Comparison of ENCODE assay signal across 13 mouse cellular contexts in the genomic region with DNA sequence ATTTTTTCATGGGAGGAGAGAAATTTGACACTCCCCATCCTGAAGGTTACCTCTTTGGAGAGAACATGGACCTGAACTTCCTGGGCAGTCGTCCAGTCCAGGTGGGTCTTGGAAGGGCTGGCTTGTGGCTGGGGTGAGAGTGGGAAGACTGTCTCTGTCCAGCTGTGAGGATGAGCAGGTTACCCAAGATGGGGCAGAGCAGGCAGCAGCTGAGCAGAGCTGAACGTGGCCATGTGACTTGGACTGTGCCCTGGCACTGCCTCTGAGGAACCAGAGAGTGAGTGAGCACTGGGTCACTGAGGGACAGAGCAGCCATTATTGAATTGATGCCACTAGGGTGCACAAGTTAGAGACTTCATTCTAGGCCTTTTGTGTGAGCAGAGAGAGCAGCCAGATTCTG. TPM values are rescaled to one million over a fixed set of nuclear protein-coding genes. Genes with fewer than 3 reads are reported as not detected.
DNase-seq lines count a peak whose midpoint lies in the region; ATAC-seq and TF ChIP-seq lines count a peak whose summit lies in the region.
"Had no signal": no experiment of that assay in that cellular context is flagged by ENCODE, and none has a peak within 500 bp of the region (broad histone marks: within the 10 kb centered on the region; RNA-seq: fewer than 3 reads in every experiment).

No protein-coding gene starts in this region.

- no peak overlapping the region for H3K9ac ChIP-seq in lung, postnatal 0 days (replicated peaks; ENCODE audit: low read depth)
- H3K9ac ChIP-seq: limb, embryonic 15.5 days had no signal

- no peaks in the 10 kb centered on the region for H3K27me3 ChIP-seq in lung, postnatal 0 days (replicated peaks; ENCODE audit: insufficient read depth, low read length)
- H3K27me3 ChIP-seq: limb, embryonic 15.5 days had no signal

- no peak overlapping the region for H3K4me2 ChIP-seq in lung, postnatal 0 days (replicated peaks; ENCODE audit: low read depth, low read length)
- H3K4me2 ChIP-seq: limb, embryonic 15.5 days had no signal

- no peak for TF ChIP-seq CTCF in lung, postnatal 0 days (IDR thresholded peaks at IDR 0.05)

- WGBS in lung, postnatal 0 days, result 46% methylated on average over 2 of the region's 2 CpGs
- WGBS in macrophage (ENCODE audit: missing documents), result 69% methylated on average over 2 of the region's 2 CpGs

- H3K4me3 ChIP-seq in lung, postnatal 0 days (ENCODE audit: low read depth, low read length), result no peak overlapping the region
- no peak overlapping the region for H3K4me3 ChIP-seq in macrophage (ENCODE audit: inconsistent target)
- H3K4me3 ChIP-seq: limb, embryonic 15.5 days; myocyte had no signal

- H3K4me1 ChIP-seq in lung, postnatal 0 days (ENCODE audit: insufficient read depth, low read depth, low read length), result 0 out of 2 replicates have a peak, but pooled peaks cover 4% of the 10 kb centered on the region

- no peak for TF ChIP-seq EP300 in lung, postnatal 0 days (IDR thresholded peaks at IDR 0.05)

- no peak for DNase-seq in cerebellum, adult 9-11 months
- peak; percentile 68 for DNase-seq in kidney, adult 9 months
- no peak for DNase-seq in kidney, postnatal 10 days
- no peak for DNase-seq in lung, postnatal 0 days (ENCODE audit: low spot score)
- no peak for DNase-seq in lung, postnatal 25 days (ENCODE audit: low spot score)
- DNase-seq in left cerebral cortex, adult 11 months (ENCODE audit: low spot score), result no peak
- DNase-seq: cerebellum, postnatal 25 days; thymus, adult 18-20 months had no signal

- H3K36me3 ChIP-seq in lung, postnatal 0 days (ENCODE audit: insufficient read depth, low read length), result peaks cover 16% of the 10 kb centered on the region
- H3K36me3 ChIP-seq in macrophage (ENCODE audit: inconsistent target), result peaks cover 16% of the 10 kb centered on the region

- peaks cover 67% of the 10 kb centered on the region for H3K79me2 ChIP-seq in macrophage (ENCODE audit: inconsistent target)

- H3K27ac ChIP-seq in lung, postnatal 0 days (ENCODE audit: low read length), result no peak overlapping the region; the same call in 1 of the 2 replicates
- peak overlapping the region; percentile 49 for H3K27ac ChIP-seq in macrophage
- H3K27ac ChIP-seq: kidney, postnatal 0 days; limb, embryonic 15.5 days had no signal

- no peaks in the 10 kb centered on the region for H3K9me3 ChIP-seq in lung, postnatal 0 days (ENCODE audit: low read length)
- H3K9me3 ChIP-seq: limb, embryonic 15.5 days had no signal

- ATAC-seq in cerebellum, adult (ENCODE audit: insufficient number of reproducible peaks, low FRiP score, low TSS enrichment), result 0 out of 2 replicates have a peak, but pooled peaks have one; percentile 40
- ATAC-seq in lung, postnatal 0 days, result 0 out of 2 replicates have a peak, but pooled peaks have one; percentile 6

RNA-seq across cellular contexts. Expression of gene Mgrn1, which starts 21.3 kb away (rescaled TPM):
- polyA plus RNA-seq in lung, postnatal 0 days (2015; fragmentation: Nextera tagmentation; extraction: Ambion mirVana), result 75.6 and 76.7 TPM in 2 replicates
- 100 to 1,000 TPM in 22 of 26 experiments, 10 to 100 TPM in 4; 72.2 to 417 (median 122) TPM for total RNA-seq in macrophage (2018; cell fraction: chromatin; rRNA removed)
- total RNA-seq in macrophage (2018; cell fraction: cytosol; rRNA removed), result 100 to 1,000 TPM in 2 of 26 experiments, 10 to 100 TPM in 24; 76.5 to 108 (median 88.0) TPM
- 100 to 1,000 TPM in 6 of 26 experiments, 10 to 100 TPM in 20; 55.3 to 179 (median 81.7) TPM for total RNA-seq in macrophage (2018; cell fraction: nucleus; rRNA removed)
- polyA plus RNA-seq in macrophage (2018), result 62.2 to 84.4 TPM (median 68.4 TPM) in 3 replicates

RNA-seq across cellular contexts. Expression of gene Ubald1, which starts 27.3 kb away (rescaled TPM):
- polyA plus RNA-seq in lung, postnatal 0 days (2015; fragmentation: Nextera tagmentation; extraction: Ambion mirVana), result 33.7 and 39.5 TPM in 2 replicates
- total RNA-seq in macrophage (2018; cell fraction: chromatin; rRNA removed), result 100 to 1,000 TPM in 2 of 26 experiments, 10 to 100 TPM in 23, 1 to 10 TPM in 1; 3.7 to 120 (median 34.7) TPM
- 100 to 1,000 TPM in 5 of 26 experiments, 10 to 100 TPM in 21; 45.7 to 109 (median 70.5) TPM for total RNA-seq in macrophage (2018; cell fraction: cytosol; rRNA removed)
- total RNA-seq in macrophage (2018; cell fraction: nucleus; rRNA removed), result 100 to 1,000 TPM in 2 of 26 experiments, 10 to 100 TPM in 24; 10.2 to 113 (median 35.9) TPM
- polyA plus RNA-seq in macrophage (2018), result 64.4 to 75.7 TPM (median 71.8 TPM) in 3 replicates

RNA-seq across cellular contexts. Expression of gene Nudt16l1, which starts 31.2 kb away (rescaled TPM):
- 87.6 and 92.0 TPM in 2 replicates for polyA plus RNA-seq in lung, postnatal 0 days (2015; fragmentation: Nextera tagmentation; extraction: Ambion mirVana)
- total RNA-seq in macrophage (2018; cell fraction: chromatin; rRNA removed), result 10 to 100 TPM; 12.9 to 50.6 (median 28.1) TPM
- 10 to 100 TPM; 24.5 to 63.6 (median 37.5) TPM for total RNA-seq in macrophage (2018; cell fraction: cytosol; rRNA removed)
- total RNA-seq in macrophage (2018; cell fraction: nucleus; rRNA removed), result 10 to 100 TPM; 14.8 to 50.2 (median 28.0) TPM
- polyA plus RNA-seq in macrophage (2018), result 17.1 to 56.6 TPM (median 39.4 TPM) in 3 replicates

RNA-seq across cellular contexts. Expression of gene Anks3, which starts 56.6 kb away (rescaled TPM):
- polyA plus RNA-seq in lung, postnatal 0 days (2015; fragmentation: Nextera tagmentation; extraction: Ambion mirVana), result 41.0 and 43.4 TPM in 2 replicates
- total RNA-seq in macrophage (2018; cell fraction: chromatin; rRNA removed), result 100 to 1,000 TPM in 21 of 26 experiments, 10 to 100 TPM in 5; 82.2 to 241 (median 140) TPM
- total RNA-seq in macrophage (2018; cell fraction: cytosol; rRNA removed), result 10 to 100 TPM in 11 of 26 experiments, 1 to 10 TPM in 15; 2.8 to 17.9 (median 9.8) TPM
- 100 to 1,000 TPM in 5 of 26 experiments, 10 to 100 TPM in 21; 35.6 to 129 (median 71.5) TPM for total RNA-seq in macrophage (2018; cell fraction: nucleus; rRNA removed)
- polyA plus RNA-seq in macrophage (2018), result 9.0 to 21.1 TPM (median 12.1 TPM) in 3 replicates
